Mouse (Mus musculus) neural tube, embryonic 13.5 days (tissue): ENCODE measurements at regions not wholly inside any gene's neighbourhood (a gene's known extent, or its start where the extent isn't known, plus 50 kb on each side); places are given as distances from the start of the nearest gene placed in this dataset.

Source experiments
- ATAC-seq: fragments of 200-750 bp; cut with Nextera tagmentation; 2 replicates; pipeline ENCODE4 v1.8.0; 2017; ENCODE audit warnings: low read depth, mild to moderate bottlenecking, moderate TSS enrichment, moderate library complexity
- H3K27ac ChIP-seq: fragments of 300-500 bp; sonication (generic); replicated peaks from 2 replicates; pipeline ENCODE4 v1.5.1; 2015; ENCODE audit warnings: moderate library complexity, mild to moderate bottlenecking, inconsistent platforms
- H3K27me3 ChIP-seq: fragments of 300-500 bp; sonication (generic); 2 replicates; pipeline ENCODE4 v1.6.1; 2015; ENCODE audit warnings: mild to moderate bottlenecking, inconsistent platforms
- H3K36me3 ChIP-seq: fragments of 300-500 bp; sonication (generic); 2 replicates; pipeline ENCODE4 v1.6.1; 2015; ENCODE audit warnings: mild to moderate bottlenecking, inconsistent platforms
- H3K4me1 ChIP-seq: fragments of 300-500 bp; sonication (generic); replicated peaks from 2 replicates; pipeline ENCODE4 v1.6.1; 2015; ENCODE audit warnings: inconsistent platforms
- H3K4me2 ChIP-seq: fragments of 300-500 bp; sonication (generic); 2 replicates; pipeline ENCODE4 v1.6.1; 2015; ENCODE audit warnings: inconsistent platforms, mild to moderate bottlenecking, moderate library complexity
- H3K4me3 ChIP-seq: fragments of 300-500 bp; sonication (generic); 2 replicates; pipeline ENCODE4 v1.5.1; 2015; ENCODE audit warnings: mild to moderate bottlenecking, inconsistent platforms
- H3K9ac ChIP-seq: fragments of 300-500 bp; sonication (generic); 2 replicates; pipeline ENCODE4 v1.6.1; 2015; ENCODE audit warnings: moderate library complexity, mild to moderate bottlenecking, inconsistent platforms
- H3K9me3 ChIP-seq: fragments of 300-500 bp; sonication (generic); 2 replicates; pipeline ENCODE4 v1.6.1; 2016; ENCODE audit warnings: inconsistent platforms
- WGBS: fragments of 180-500 bp; shearing (Covaris S2); methylation state at CpG from one replicate; pipeline ENCODE4 v1.1.7; 2015; 5-methylcytosine and 5-hydroxymethylcytosine counted together

DNA sequence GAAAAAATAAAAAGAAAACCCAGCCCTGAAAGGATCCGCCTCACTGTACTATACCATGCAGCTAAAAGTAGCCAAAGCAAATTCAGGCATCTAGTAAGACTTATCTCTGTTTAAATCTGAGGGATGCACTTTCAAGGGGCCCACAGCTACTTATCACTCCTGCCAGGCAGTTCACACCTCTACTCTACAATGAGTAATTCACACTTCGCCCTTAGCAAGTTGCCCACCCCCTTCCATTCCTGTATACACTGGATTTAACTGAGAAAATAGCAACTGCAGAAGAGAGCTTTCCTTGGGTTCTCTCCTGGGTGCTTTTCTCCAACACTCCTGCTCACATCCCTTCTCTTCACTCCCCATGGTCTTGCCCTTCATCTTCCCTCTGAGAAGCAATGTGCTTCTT, 142.4 kb upstream of the Mgat5 start:
- no peak overlapping the region for H3K4me2 ChIP-seq
- no peak for ATAC-seq
- 83% methylated on average over 2 of the region's 2 CpGs for WGBS

DNA sequence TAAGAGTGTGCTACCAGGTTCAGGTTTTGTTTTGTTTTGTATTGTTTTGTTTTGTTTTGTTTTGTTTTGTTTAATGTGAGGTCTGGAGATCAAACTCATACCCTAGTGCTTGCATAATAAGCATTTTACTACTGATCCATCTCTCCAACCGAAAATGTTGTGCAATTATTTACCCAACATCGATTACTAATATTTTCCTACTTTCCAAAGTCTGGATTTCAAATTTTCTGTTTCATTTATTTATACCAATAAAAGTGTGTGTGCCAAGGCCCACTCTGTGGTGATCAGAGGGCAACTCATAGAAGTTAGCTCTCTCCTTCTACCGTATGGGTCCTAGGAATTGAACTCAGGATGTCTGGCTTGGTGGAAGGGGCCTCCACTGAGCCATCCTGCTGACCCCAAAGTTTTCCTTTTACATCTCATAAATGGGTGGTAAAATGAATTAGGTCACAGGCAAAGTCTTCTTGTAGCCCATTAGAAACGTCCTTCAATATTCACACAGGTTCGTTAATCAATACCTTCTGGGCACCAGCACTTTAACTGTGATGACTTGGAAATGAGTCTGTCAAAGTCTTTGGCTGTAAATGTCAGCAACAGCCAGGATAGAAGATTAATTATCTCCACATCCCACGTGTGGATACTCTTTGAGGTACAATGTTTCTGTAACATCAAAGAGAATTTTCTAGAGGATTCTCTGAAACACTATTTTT, 158.9 kb upstream of the Mgat5 start:
- Histone ChIP-seq H3K27me3 (no peaks in the 10 kb centered on the region), H3K4me3 (no peak overlapping the region), H3K4me1 (no peaks in the 10 kb centered on the region), H3K9ac (no peak overlapping the region), H3K4me2 (no peak overlapping the region), H3K36me3 (no peaks in the 10 kb centered on the region), H3K27ac (no peak overlapping the region), H3K9me3 (no peaks in the 10 kb centered on the region)
- ATAC-seq = no peak
- 72% methylated on average over 6 of the region's 6 CpGs for WGBS

More for the DNA sequence above, 142.4 kb upstream of the Mgat5 start:
- H3K36me3 ChIP-seq = no peaks in the 10 kb centered on the region
- H3K27ac ChIP-seq = no peak overlapping the region
- H3K27me3 ChIP-seq = no peaks in the 10 kb centered on the region
- no peaks in the 10 kb centered on the region for H3K4me1 ChIP-seq
- no peak overlapping the region for H3K4me3 ChIP-seq
- no peak overlapping the region for H3K9ac ChIP-seq
- no peaks in the 10 kb centered on the region for H3K9me3 ChIP-seq

DNA sequence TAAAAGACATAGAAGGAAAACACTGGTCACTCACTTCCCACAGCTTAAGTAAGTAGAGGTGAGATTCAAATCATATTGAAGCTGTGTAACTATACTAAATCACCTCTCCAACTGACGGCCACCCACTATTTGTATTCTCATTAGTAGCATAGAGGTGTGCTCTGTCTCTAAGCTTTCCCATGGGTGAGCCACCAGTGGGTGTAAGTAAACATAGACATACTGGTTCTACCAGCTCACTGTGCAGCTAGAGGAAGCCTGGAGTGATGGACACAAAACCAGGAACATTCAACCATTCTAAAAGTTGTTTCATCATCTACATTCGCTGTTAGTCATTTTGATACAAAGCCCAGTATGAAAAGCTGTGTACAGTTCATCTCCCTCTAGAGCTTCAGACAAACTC, 170.1 kb upstream of the Mgat5 start:
- H3K36me3 ChIP-seq = no peaks in the 10 kb centered on the region
- no peaks in the 10 kb centered on the region for H3K4me1 ChIP-seq
- no peak overlapping the region for H3K4me2 ChIP-seq
- H3K9me3 ChIP-seq = no peaks in the 10 kb centered on the region
- H3K9ac ChIP-seq = no peak overlapping the region
- no peaks in the 10 kb centered on the region for H3K27me3 ChIP-seq
- WGBS = 93% methylated on average over 2 of the region's 2 CpGs
- H3K4me3 ChIP-seq = no peak overlapping the region
- no peak overlapping the region for H3K27ac ChIP-seq
- no peak for ATAC-seq

DNA sequence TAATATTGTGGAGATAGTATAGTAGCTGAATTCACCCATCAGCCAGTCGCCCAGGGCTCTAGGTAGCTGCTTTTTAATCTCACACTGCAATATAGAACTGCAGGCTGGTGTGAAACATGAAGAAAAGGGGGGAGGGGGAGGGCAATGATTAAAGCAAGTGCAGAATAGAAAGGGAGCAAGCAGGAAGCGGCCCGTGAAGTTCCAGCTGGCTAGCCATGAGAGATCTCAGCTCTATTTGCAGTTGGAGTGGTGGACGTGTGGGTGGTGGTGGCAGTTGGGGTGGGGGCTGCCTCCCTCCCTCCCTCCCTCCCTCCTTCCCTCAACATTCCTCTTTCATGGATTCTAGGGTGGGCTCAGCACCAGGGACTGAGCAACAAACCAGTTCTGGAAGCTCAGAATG, 173.3 kb upstream of the Mgat5 start:
- Histone ChIP-seq H3K36me3 (no peaks in the 10 kb centered on the region), H3K27ac (no peak overlapping the region), H3K4me3 (no peak overlapping the region), H3K4me2 (no peak overlapping the region), H3K9ac (no peak overlapping the region), H3K27me3 (no peaks in the 10 kb centered on the region), H3K4me1 (no peaks in the 10 kb centered on the region), H3K9me3 (no peaks in the 10 kb centered on the region)
- 34% methylated on average over 4 of the region's 4 CpGs for WGBS
- no peak for ATAC-seq

DNA sequence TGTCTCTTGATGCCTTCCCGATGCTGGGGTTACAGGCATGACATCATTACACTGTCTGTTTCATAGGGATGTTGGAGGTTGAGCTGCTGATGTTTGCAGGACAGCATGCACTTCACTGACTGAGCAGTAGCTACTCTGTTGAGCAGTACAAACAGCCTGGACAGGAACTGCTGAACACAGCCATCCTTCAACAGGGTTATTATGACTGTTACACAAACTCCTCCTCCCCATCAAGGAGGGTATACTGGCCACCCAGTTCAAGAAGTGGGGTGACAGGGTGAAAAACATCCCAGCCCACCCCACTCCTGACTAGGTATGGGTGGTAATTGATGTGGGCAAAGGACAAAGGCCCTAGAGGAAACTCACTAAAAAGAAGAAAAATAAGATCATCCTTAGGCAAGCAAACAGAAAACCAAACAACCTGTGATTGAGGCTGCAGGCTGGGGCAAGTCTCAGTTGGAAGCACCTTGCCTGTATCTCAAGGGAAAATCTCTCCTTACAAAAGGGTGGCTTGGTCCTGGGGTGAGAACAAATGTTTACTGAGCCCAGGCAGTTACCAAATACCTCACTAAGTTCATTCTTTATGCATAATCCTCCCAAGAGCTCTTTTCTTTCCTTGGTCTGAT, 175.8 kb upstream of the Mgat5 start:
- H3K9me3 ChIP-seq = no peaks in the 10 kb centered on the region
- H3K4me3 ChIP-seq = no peak overlapping the region
- no peak overlapping the region for H3K9ac ChIP-seq
- H3K4me1 ChIP-seq = no peaks in the 10 kb centered on the region
- H3K27ac ChIP-seq = no peak overlapping the region
- H3K36me3 ChIP-seq = no peaks in the 10 kb centered on the region
- H3K27me3 ChIP-seq = no peaks in the 10 kb centered on the region
- no peak overlapping the region for H3K4me2 ChIP-seq
- ATAC-seq = no peak
- WGBS = 90% methylated on average over 1 of the region's 1 CpGs

DNA sequence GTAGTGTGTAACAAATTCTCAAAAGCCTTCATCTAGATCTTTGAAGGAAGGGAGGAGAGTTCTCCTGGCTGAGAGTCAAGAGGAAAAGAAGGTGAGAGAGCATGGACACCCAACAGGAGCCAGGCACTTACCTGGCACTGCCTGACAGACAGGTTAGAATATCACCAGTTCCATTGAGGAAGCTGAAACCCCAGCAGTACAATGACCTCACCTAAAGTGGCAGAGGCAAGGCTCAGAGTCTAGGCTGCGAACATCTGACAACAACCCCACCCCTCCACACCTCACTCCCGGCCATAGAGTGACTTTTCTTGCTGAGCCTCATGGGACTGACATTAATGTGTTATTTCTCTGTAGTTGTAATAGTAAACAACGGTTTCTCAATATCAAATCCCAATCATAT, 181.7 kb upstream of the Mgat5 start:
- Histone ChIP-seq H3K27me3 (no peaks in the 10 kb centered on the region), H3K4me2 (no peak overlapping the region), H3K4me3 (no peak overlapping the region), H3K9ac (no peak overlapping the region), H3K9me3 (no peaks in the 10 kb centered on the region), H3K36me3 (no peaks in the 10 kb centered on the region), H3K27ac (no peak overlapping the region), H3K4me1 (no peaks in the 10 kb centered on the region)
- WGBS = 86% methylated on average over 3 of the region's 3 CpGs
- ATAC-seq = no peak

DNA sequence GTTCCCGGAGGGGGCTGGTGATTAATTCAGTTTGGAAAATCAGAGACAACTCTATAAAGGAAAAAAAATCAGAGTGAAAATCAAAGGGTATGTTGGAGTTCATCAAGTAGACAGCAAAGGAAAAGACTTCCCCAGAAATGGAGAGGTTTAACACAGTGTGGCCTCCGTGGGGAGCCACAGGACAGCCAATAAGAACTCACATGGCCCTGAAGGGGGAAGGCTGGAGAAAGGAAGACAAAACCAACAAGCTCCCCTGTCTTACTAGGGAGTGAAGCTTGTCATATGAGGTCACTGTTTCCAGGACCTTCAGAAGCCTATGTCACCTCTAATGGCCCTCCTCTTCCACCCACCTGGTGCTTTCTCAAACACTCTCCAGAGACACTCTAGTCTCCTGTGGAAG, 187.1 kb upstream of the Nckap5 start:
- 63% methylated on average over 2 of the region's 2 CpGs for WGBS

DNA sequence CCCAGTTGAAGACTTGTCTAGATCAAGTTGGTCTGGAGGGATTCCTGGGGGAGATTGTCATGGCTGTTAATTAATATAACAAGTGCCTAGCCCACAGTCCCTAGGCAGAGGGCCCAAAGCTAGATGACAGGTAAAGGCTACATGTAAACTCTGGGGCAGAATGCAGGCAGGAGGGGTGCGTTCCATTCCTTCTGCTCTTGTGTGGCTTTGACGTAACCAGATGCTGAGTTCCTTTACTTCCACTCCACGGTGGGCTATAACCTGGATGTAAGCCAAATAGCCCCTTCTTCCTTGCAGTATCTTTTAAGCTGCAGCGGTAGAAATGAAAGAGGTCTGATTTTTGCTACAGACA, 185.3 kb upstream of the Nckap5 start:
- Histone ChIP-seq H3K9ac (no peak overlapping the region), H3K27me3 (no peaks in the 10 kb centered on the region), H3K4me3 (no peak overlapping the region), H3K9me3 (no peaks in the 10 kb centered on the region), H3K4me1 (peaks cover 22% of the 10 kb centered on the region), H3K36me3 (no peaks in the 10 kb centered on the region), H3K27ac (peak overlapping the region; percentile 57), H3K4me2 (no peak overlapping the region)
- no peak for ATAC-seq
- WGBS = 45% methylated on average over 4 of the region's 4 CpGs

More for the DNA sequence above, 187.1 kb upstream of the Nckap5 start:
- no peaks in the 10 kb centered on the region for H3K36me3 ChIP-seq
- H3K4me2 ChIP-seq = no peak overlapping the region
- H3K27me3 ChIP-seq = no peaks in the 10 kb centered on the region
- H3K9me3 ChIP-seq = no peaks in the 10 kb centered on the region
- no peak for ATAC-seq
- peaks cover 22% of the 10 kb centered on the region for H3K4me1 ChIP-seq
- H3K9ac ChIP-seq = no peak overlapping the region
- H3K4me3 ChIP-seq = no peak overlapping the region
- no peak overlapping the region for H3K27ac ChIP-seq

DNA sequence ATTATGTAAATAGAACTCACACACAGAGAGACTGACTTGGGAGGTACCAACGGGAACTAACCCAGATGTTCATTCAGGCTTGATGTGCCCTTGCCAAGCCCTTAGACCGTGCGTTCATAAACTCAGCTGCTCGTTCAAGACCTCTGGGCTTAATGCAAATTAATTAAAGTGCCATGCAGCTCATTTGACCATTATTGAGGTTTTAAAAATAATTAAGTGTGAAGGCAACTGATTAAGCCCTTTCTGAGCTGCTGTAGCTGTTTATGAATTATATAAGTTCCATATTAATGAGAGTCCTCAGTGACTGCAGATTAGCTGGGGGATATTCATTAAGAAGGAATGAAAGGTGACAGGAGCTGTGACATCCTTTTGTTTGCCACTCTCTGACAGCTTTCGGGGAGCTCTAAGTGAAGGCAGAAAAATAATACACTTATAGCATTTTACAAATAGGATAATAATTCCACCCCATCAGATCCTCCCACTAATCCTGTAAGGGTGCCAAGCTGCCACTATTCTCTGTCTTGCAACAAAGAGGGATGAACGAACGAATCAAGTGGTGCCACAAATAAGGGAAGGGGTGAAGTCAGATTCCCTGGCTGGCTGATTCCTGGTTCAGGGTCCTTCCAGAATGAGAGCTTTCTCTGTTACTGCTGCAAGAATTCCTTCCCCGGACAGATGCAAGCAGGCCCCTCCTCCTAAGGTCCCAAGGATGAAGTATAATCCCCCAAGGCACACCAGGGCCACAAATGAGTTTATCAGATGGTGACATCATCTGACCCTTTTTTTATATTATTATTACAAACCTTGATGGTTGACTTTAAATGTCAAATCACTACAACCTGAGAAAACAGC, 184.7 kb upstream of the Nckap5 start:
- peaks cover 22% of the 10 kb centered on the region for H3K4me1 ChIP-seq
- no peaks in the 10 kb centered on the region for H3K36me3 ChIP-seq
- H3K4me3 ChIP-seq = no peak overlapping the region
- no peaks in the 10 kb centered on the region for H3K9me3 ChIP-seq
- WGBS = 24% methylated on average over 8 of the region's 8 CpGs
- ATAC-seq = peak; percentile 77
- no peaks in the 10 kb centered on the region for H3K27me3 ChIP-seq
- H3K27ac ChIP-seq = peak overlapping the region; percentile 57
- peak overlapping the region; percentile 26; the same call in 1 of the 2 replicates for H3K9ac ChIP-seq
- H3K4me2 ChIP-seq = no peak overlapping the region

DNA sequence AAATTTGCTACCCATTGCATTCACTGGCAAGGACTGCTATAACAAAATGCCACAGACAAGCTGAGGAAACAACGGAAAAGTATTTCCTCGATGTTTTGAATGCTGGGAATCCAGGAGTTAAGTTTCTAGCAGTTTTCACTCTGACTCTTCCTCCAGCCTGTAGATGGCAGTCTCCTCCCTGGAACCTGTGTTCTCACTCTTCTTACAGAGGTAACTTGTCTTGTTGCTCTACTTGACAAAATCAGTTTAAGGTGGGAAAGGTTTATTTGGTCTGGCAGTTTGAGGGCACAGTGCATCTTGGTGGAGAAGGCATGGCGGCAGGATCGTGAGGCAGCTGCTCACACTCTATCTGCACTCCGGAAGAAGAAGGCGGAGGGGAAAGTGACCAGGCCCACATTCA, 181.3 kb upstream of the Nckap5 start:
- no peaks in the 10 kb centered on the region for H3K9me3 ChIP-seq
- no peaks in the 10 kb centered on the region for H3K36me3 ChIP-seq
- H3K27ac ChIP-seq = no peak overlapping the region
- no peak for ATAC-seq
- no peaks in the 10 kb centered on the region for H3K27me3 ChIP-seq
- peaks cover 22% of the 10 kb centered on the region for H3K4me1 ChIP-seq
- 74% methylated on average over 6 of the region's 6 CpGs for WGBS
- H3K4me2 ChIP-seq = no peak overlapping the region
- H3K4me3 ChIP-seq = no peak overlapping the region
- H3K9ac ChIP-seq = no peak overlapping the region

DNA sequence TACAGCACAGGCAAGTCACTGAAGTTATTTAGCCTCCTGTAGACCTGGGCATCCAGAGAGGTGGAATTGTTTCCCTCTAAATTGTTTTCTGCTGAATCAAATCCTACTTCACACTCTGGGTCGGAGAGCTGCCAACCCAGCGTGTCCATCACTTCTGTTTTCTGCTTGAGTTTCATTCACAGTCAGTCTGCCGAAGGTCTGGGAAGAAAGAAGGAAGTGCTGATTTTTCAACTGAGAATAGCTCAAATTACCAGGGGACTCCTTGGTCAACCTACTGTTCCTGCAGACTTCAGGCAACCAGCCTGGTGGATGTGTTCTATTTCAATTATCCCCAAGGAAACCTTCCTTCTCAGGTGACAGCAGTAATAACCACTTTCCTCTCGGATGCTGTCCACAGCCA, 179.1 kb upstream of the Nckap5 start:
- Histone ChIP-seq H3K4me1 (peaks cover 8% of the 10 kb centered on the region), H3K36me3 (no peaks in the 10 kb centered on the region), H3K4me3 (no peak overlapping the region), H3K9ac (no peak overlapping the region), H3K27me3 (no peaks in the 10 kb centered on the region), H3K27ac (no peak overlapping the region), H3K4me2 (no peak overlapping the region), H3K9me3 (no peaks in the 10 kb centered on the region)
- ATAC-seq = no peak
- WGBS = 81% methylated on average over 4 of the region's 4 CpGs

DNA sequence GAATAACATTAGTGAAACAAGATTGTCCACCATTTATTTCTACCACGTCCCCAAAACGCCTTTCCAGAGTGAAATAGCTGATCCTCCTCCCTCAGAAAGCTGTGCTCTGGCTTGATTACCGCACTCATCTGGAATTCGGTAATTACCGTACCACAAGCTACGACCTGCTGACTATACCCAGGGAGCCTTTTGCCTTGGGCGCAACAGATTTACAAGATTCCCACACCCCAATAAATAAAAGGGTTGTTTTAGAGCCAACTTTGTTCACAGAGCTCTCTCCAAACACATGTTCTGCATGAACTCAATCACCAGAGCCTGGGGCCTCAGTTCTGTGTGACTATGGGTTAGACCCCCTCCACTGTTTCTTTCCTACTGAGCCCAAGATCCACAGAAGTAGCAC, 171.1 kb upstream of the Nckap5 start:
- ATAC-seq = no peak
- Histone ChIP-seq H3K27ac (no peak overlapping the region), H3K4me1 (peaks cover 13% of the 10 kb centered on the region), H3K9me3 (no peaks in the 10 kb centered on the region), H3K36me3 (no peaks in the 10 kb centered on the region), H3K9ac (no peak overlapping the region), H3K27me3 (no peaks in the 10 kb centered on the region), H3K4me2 (no peak overlapping the region), H3K4me3 (no peak overlapping the region)
- WGBS = 43% methylated on average over 7 of the region's 7 CpGs
